Comparison of ENCODE assay signal across 24 mouse cellular contexts in the genomic region with DNA sequence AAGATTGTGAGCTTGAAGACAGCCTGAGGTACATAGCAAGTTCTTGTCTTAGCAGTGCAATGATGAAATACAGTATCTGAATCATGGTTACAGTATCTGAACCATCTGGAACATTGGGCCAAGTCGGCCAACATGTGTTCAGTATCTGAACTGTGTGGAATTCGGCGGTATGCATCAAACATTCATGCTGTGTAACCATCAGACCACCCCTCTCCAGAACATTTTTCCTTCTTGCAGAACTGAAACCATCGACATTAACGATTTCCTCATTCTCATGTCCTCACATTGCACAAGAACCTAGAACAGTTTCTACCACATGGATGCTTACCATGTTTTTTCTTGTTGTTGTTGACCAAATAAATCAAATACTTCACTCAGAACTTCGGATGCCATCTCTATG. TPM values are rescaled to one million over a fixed set of nuclear protein-coding genes. Genes with fewer than 3 reads are reported as not detected.
DNase-seq lines count a peak whose midpoint lies in the region; ATAC-seq and TF ChIP-seq lines count a peak whose summit lies in the region.
"Had no signal": no experiment of that assay in that cellular context is flagged by ENCODE, and none has a peak within 500 bp of the region (broad histone marks: within the 10 kb centered on the region; RNA-seq: fewer than 3 reads in every experiment).

No protein-coding gene starts in this region.

- H3K36me3 ChIP-seq in liver, adult 2 months (ENCODE audit: control insufficient read depth, insufficient read depth, low read length) = no peaks in the 10 kb centered on the region
- no peaks in the 10 kb centered on the region for H3K36me3 ChIP-seq in liver, embryonic 11.5 days (ENCODE audit: control insufficient read depth, insufficient read depth, low read length)
- no peaks in the 10 kb centered on the region for H3K36me3 ChIP-seq in liver, postnatal 0 days (replicated peaks; ENCODE audit: insufficient read depth, low read length)
- H3K36me3 ChIP-seq in myocyte (ENCODE audit: control insufficient read depth, insufficient read depth) = no peaks in the 10 kb centered on the region
- no peaks in the 10 kb centered on the region for H3K36me3 ChIP-seq in forebrain, postnatal 0 days (ENCODE audit: insufficient read depth)
- H3K36me3 ChIP-seq: forebrain, embryonic 10.5 days; heart, embryonic 12.5 days; hindbrain, embryonic 12.5 days; neural tube, embryonic 12.5 days; stomach, embryonic 15.5 days had no signal

- H3K4me2 ChIP-seq in liver, embryonic 11.5 days = no peak overlapping the region
- H3K4me2 ChIP-seq in liver, postnatal 0 days (ENCODE audit: low read depth, low read length) = no peak overlapping the region
- peak overlapping the region; percentile 7 for H3K4me2 ChIP-seq in myocyte (ENCODE audit: low read depth)
- H3K4me2 ChIP-seq in forebrain, postnatal 0 days (ENCODE audit: low read depth) = no peak overlapping the region
- H3K4me2 ChIP-seq: heart, embryonic 12.5 days; hindbrain, embryonic 12.5 days; midbrain, embryonic 11.5 days; neural tube, embryonic 12.5 days; stomach, embryonic 15.5 days had no signal

- ATAC-seq in liver, embryonic 11.5 days (replicated peaks; ENCODE audit: low FRiP score) = no peak
- ATAC-seq in liver, postnatal 0 days = no peak
- ATAC-seq in forebrain, postnatal 0 days = no peak

- no peak overlapping the region for H3ac ChIP-seq in myocyte (ENCODE audit: control insufficient read depth, insufficient read length)

- no peaks in the 10 kb centered on the region for H3K4me1 ChIP-seq in liver, adult 2 months (ENCODE audit: control insufficient read depth, insufficient read depth, low read length)
- H3K4me1 ChIP-seq in liver, embryonic 11.5 days (replicated peaks; ENCODE audit: control insufficient read depth, insufficient read depth, low read length) = no peaks in the 10 kb centered on the region; the same call in 1 of the 2 replicates
- peaks cover 12% of the 10 kb centered on the region for H3K4me1 ChIP-seq in liver, postnatal 0 days (ENCODE audit: insufficient read depth)
- no peaks in the 10 kb centered on the region for H3K4me1 ChIP-seq in forebrain, postnatal 0 days (ENCODE audit: insufficient read depth)
- H3K4me1 ChIP-seq: forebrain, embryonic 10.5 days; heart, embryonic 12.5 days; hindbrain, embryonic 12.5 days; neural tube, embryonic 12.5 days; stomach, embryonic 15.5 days had no signal

- H3K27ac ChIP-seq in liver, adult 2 months (replicated peaks; ENCODE audit: insufficient read depth, low read depth, low read length) = no peak overlapping the region; the same call in 1 of the 2 replicates
- no peak overlapping the region for H3K27ac ChIP-seq in liver, embryonic 11.5 days (ENCODE audit: low read depth, low read length)
- H3K27ac ChIP-seq in liver, postnatal 0 days (ENCODE audit: low read depth) = peak overlapping the region; percentile 17
- H3K27ac ChIP-seq in forebrain, postnatal 0 days (ENCODE audit: low read depth, low read length) = no peak overlapping the region
- H3K27ac ChIP-seq: forebrain, embryonic 10.5 days; hindbrain, embryonic 12.5 days; neural tube, embryonic 12.5 days; stomach, embryonic 15.5 days had no signal

- no peaks in the 10 kb centered on the region for H3K27me3 ChIP-seq in liver, adult 2 months (ENCODE audit: control insufficient read depth, insufficient read depth, low read length)
- H3K27me3 ChIP-seq in liver, embryonic 11.5 days (replicated peaks; ENCODE audit: control insufficient read depth, insufficient read depth, low read length) = no peaks in the 10 kb centered on the region
- H3K27me3 ChIP-seq in liver, postnatal 0 days (ENCODE audit: insufficient read depth, low read length) = no peaks in the 10 kb centered on the region
- no peaks in the 10 kb centered on the region for H3K27me3 ChIP-seq in myocyte (ENCODE audit: control insufficient read depth, insufficient read depth, insufficient read length)
- no peaks in the 10 kb centered on the region for H3K27me3 ChIP-seq in forebrain, postnatal 0 days (ENCODE audit: insufficient read depth, low read length)
- H3K27me3 ChIP-seq: heart, embryonic 12.5 days; hindbrain, embryonic 12.5 days; neural tube, embryonic 12.5 days; stomach, embryonic 15.5 days had no signal

- 82% methylated on average over 6 of the region's 6 CpGs for WGBS in liver, adult 2 months
- WGBS in liver, embryonic 11.5 days = 86% methylated on average over 6 of the region's 6 CpGs
- 75% methylated on average over 6 of the region's 6 CpGs for WGBS in liver, postnatal 0 days (ENCODE audit: insufficient replicate concordance)
- WGBS in forebrain, postnatal 0 days = 94% methylated on average over 6 of the region's 6 CpGs

- intact Hi-C loops in left cerebral cortex, postnatal 25 days (cut with DNase I) = no loop called here

- H3K79me2 ChIP-seq in liver, adult 2 months (ENCODE audit: control insufficient read depth, insufficient read depth, low read length) = no peaks in the 10 kb centered on the region
- H3K79me2 ChIP-seq in myocyte (ENCODE audit: control insufficient read depth, insufficient read depth) = no peaks in the 10 kb centered on the region

- TF ChIP-seq CTCF in liver, adult 2 months (IDR thresholded peaks at IDR 0.05; ENCODE audit: low read depth, low read length) = no peak
- no peak for TF ChIP-seq CTCF in liver, postnatal 0 days (IDR thresholded peaks at IDR 0.05; ENCODE audit: low read depth)
- no peak for TF ChIP-seq CTCF in forebrain, postnatal 0 days (IDR thresholded peaks at IDR 0.05; ENCODE audit: low read depth)

- H3K4me3 ChIP-seq in liver, adult 2 months (ENCODE audit: insufficient read depth, low read depth, low read length) = no peak overlapping the region
- H3K4me3 ChIP-seq in liver, embryonic 11.5 days (ENCODE audit: low read depth, low read length) = no peak overlapping the region
- H3K4me3 ChIP-seq in liver, postnatal 0 days (ENCODE audit: low read depth, low read length) = no peak overlapping the region
- no peak overlapping the region for H3K4me3 ChIP-seq in myocyte
- H3K4me3 ChIP-seq in forebrain, postnatal 0 days (ENCODE audit: low read depth, low read length) = no peak overlapping the region
- H3K4me3 ChIP-seq: forebrain, embryonic 10.5 days; heart, embryonic 12.5 days; hindbrain, embryonic 12.5 days; neural tube, embryonic 12.5 days; stomach, embryonic 15.5 days had no signal

- H3K9me3 ChIP-seq in liver, embryonic 11.5 days (ENCODE audit: control insufficient read depth, low read length) = no peaks in the 10 kb centered on the region
- H3K9me3 ChIP-seq in liver, postnatal 0 days (ENCODE audit: low read length) = no peaks in the 10 kb centered on the region
- H3K9me3 ChIP-seq in forebrain, postnatal 0 days (ENCODE audit: low read length) = no peaks in the 10 kb centered on the region
- H3K9me3 ChIP-seq: forebrain, embryonic 10.5 days; heart, embryonic 12.5 days; hindbrain, embryonic 12.5 days; neural tube, embryonic 12.5 days; stomach, embryonic 15.5 days had no signal

- H3K9ac ChIP-seq in liver, adult 2 months (ENCODE audit: low read depth, low read length) = no peak overlapping the region
- H3K9ac ChIP-seq in liver, embryonic 11.5 days (ENCODE audit: low read depth, low read length) = no peak overlapping the region
- no peak overlapping the region for H3K9ac ChIP-seq in liver, postnatal 0 days (replicated peaks)
- no peak overlapping the region for H3K9ac ChIP-seq in forebrain, postnatal 0 days
- H3K9ac ChIP-seq: heart, embryonic 12.5 days; hindbrain, embryonic 12.5 days; neural tube, embryonic 12.5 days; stomach, embryonic 15.5 days had no signal

- DNase-seq in liver, adult 2 months (ENCODE audit: extremely low read depth, low read depth, low spot score) = peak; percentile 37
- no peak for DNase-seq in liver, embryonic 11.5 days (ENCODE audit: low spot score)
- peak; percentile 55 for DNase-seq in NIH3T3 (ENCODE audit: low read depth)
- no peak for DNase-seq in liver, postnatal 0 days
- no peak for DNase-seq in left cerebral cortex, postnatal 25 days (ENCODE audit: low spot score in 2 of 2)
- DNase-seq in adrenal gland, postnatal 14 days = no peak
- no peak for DNase-seq in forebrain, postnatal 0 days
- DNase-seq: adrenal gland, postnatal 10 days; cerebellum, adult 9-11 months; gastrocnemius, postnatal 25 days; heart, postnatal 10 days; kidney, adult 18-20 months; kidney, postnatal 4 days; lung, adult 2 months; lung, postnatal 4 days; right cerebral cortex, postnatal 14 days; thymus, postnatal 25 days had no signal

- TF ChIP-seq EP300 in liver, postnatal 0 days (IDR thresholded peaks at IDR 0.05; ENCODE audit: low read depth) = no peak

- TF ChIP-seq POLR2A in liver, adult 2 months (IDR thresholded peaks at IDR 0.05; ENCODE audit: extremely low read depth, insufficient read depth, low read length) = no peak
- TF ChIP-seq POLR2A in myocyte (IDR thresholded peaks at IDR 0.05; ENCODE audit: insufficient read length, low read depth) = no peak

TF ChIP-seq in myocyte, 11 proteins besides CTCF, POLR2A, EP300 and RAD21:
- no peak for TF ChIP-seq MYOG (IDR thresholded peaks at IDR 0.05; ENCODE audit: control insufficient read depth in 1 of 3, insufficient read depth in 1 of 3, insufficient read length in 2 of 3, low read depth in 2 of 3)

RNA-seq across cellular contexts. Expression of a gene that starts 32.7 kb away (rescaled TPM):
- 28.8 and 31.5 TPM in 2 replicates for total RNA-seq in liver, adult 2 months (2014; rRNA removed)
- polyA plus RNA-seq in liver, adult 2 months (2012; rRNA removed) = 4.7 and 5.2 TPM in 2 replicates
- 67.4 and 71.9 TPM in 2 replicates for polyA plus RNA-seq in liver, embryonic 11.5 days (2014; fragmentation: Nextera tagmentation; extraction: Ambion mirVana)
- 33.3 and 37.0 TPM in 2 replicates for polyA plus RNA-seq in liver, postnatal 0 days (2015; fragmentation: Nextera tagmentation; extraction: Ambion mirVana)
- polyA plus RNA-seq in myocyte (2012; fragmentation: generic; extraction: Trizol) = 36.2 TPM
- total RNA-seq in left cerebral cortex, postnatal 25 days (2021) = 100 to 1,000 TPM; 710 to 765 TPM
- 56.0 and 62.0 TPM in 2 replicates for total RNA-seq in adrenal gland, postnatal 14 days (2021)
- 200 and 203 TPM in 2 replicates for total RNA-seq in forebrain, postnatal 0 days (2014; rRNA removed)
- polyA plus RNA-seq in forebrain, postnatal 0 days (2015; fragmentation: Nextera tagmentation; extraction: Ambion mirVana) = 214 and 319 TPM in 2 replicates

Comparison
In these comparisons a context has a peak if more than half of its experiments do, and no peak if none do; other contexts are left out.
1. DNase-seq: peak in liver, adult 2 months (single experiment) and NIH3T3 (single experiment); none in liver, embryonic 11.5 days (single experiment), liver, postnatal 0 days (single experiment), left cerebral cortex, postnatal 25 days (0 of 2), adrenal gland, postnatal 14 days (single experiment) and forebrain, postnatal 0 days (single experiment).